Mouse (Mus musculus): ENCODE measurements around the gene Tmem41b. TPM values are rescaled to one million over a fixed set of nuclear protein-coding genes. Genes with fewer than 3 reads are reported as not detected.

Gene Tmem41b
- polyA plus RNA-seq, 1 experiment: 52.4 TPM

DNA sequence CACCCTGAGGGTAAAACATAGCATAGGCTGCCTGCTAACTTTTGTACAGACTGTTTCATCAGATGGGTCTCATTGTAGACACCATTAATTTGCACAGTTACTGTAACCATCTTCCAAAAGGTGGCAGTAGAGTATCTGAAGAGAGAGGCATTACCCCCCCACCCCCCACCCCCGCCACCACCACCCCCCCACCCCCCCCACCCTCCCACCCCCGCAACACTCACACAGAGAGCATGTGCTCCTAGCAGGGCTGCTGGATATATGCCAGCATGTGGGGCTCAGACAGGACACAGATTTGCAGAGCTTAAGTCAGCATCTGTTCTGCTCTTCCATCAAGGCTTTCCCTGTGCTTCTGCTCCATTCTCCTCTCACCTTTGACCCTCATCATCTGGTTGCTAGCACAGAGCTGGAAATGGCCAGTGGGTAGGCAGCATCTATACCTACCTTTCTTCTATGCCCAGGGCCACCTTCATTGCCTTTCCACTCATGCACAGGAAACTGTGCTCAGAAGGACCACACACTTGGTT is 17.7 kb downstream of the Tmem41b start:
- peak; percentile 97 for DNase-seq (ENCODE audit: low read depth)
- TF ChIP-seq CTCF (IDR thresholded peaks at IDR 0.05; ENCODE audit: borderline replicate concordance, extremely low read depth, insufficient read depth, insufficient read length): no peak
- TF ChIP-seq POLR2A (IDR thresholded peaks at IDR 0.05; ENCODE audit: borderline replicate concordance, extremely low read depth, insufficient read depth, insufficient read length, poor library complexity, severe bottlenecking): no peak

DNA sequence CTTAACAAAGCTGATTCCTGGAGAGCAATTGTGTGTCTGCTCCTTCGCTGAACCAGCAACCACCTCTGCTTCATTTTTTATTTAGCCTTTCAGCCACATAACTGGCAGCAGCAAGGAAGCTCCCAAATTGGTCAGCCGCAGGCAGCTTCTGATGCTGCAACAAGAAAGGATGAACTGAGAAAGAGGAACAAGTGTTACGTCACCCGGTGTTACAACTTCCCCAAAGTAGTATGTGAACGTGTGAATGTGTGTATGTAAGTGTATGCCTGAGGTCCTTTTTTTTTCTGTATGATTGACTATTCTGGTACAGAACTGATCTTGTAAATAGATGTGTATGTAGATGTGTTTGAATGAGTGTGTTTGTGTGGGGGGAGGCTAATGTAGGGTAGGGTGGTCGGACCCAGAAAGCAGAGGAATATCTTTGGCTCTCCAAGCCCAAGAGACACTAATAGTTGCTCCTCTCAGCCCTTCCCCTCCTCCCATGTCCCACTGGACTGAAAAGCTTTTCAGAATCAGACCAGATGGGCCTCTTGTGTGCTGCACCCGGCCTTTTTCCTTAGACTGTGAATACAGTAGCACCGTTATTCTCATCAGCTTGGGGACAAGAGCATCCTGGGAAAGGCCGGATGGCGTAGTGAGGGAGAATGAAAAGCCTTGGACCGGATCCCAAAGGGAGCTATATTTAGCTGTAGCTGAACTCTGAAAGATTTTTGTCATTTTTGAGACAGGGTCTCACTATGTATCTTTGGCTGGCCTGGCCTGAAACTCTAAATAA is 18.7 kb downstream of the Tmem41b start:
- peak; percentile 95 for DNase-seq (ENCODE audit: low read depth)
- TF ChIP-seq POLR2A (IDR thresholded peaks at IDR 0.05; ENCODE audit: borderline replicate concordance, extremely low read depth, insufficient read depth, insufficient read length, poor library complexity, severe bottlenecking) (no peak), CTCF (IDR thresholded peaks at IDR 0.05; ENCODE audit: borderline replicate concordance, extremely low read depth, insufficient read depth, insufficient read length) (no peak)

DNA sequence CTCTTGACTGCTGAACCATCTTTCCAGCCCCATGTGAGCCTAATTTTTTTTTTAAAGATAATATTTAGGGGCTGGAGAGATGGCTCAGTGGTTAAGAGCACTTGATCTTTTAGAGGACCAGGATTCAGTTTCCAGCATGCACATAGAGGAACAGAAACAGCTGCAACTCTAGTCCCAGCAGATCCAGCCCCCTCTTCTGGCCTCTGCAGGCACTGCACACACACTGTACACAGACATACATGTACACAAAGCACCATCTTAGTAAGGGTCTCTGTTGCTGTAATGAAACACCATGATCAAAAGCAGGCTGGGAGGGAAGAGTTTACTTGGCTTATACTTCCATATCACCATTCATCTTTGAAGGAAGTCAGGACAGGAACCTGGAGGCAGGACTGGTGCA is 21.1 kb downstream of the Tmem41b start:
- no peak for TF ChIP-seq POLR2A (IDR thresholded peaks at IDR 0.05; ENCODE audit: borderline replicate concordance, extremely low read depth, insufficient read depth, insufficient read length, poor library complexity, severe bottlenecking)
- peak; percentile 1; the same call in 1 of the 2 replicates for TF ChIP-seq CTCF (IDR thresholded peaks at IDR 0.05; ENCODE audit: borderline replicate concordance, extremely low read depth, insufficient read depth, insufficient read length)
- no peak for DNase-seq (ENCODE audit: low read depth)

DNA sequence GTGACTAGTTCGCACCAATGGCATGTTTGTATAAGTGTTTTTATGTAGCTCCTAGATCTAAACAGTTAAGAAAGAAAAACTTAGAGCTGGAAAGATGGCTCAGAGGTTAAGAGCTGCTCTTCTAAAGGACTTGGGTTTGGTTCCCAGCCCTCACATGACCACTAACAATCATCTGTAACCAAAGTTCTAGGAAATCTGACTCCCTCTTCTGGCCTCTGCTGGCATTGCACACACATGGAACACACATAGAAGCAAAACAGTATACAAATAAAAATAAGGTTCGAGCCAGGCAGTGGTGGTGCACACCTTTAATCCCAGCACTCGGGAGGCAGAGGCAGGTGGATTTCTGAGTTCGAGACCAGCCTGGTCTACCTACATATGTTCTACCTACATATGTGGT is 23.0 kb downstream of the Tmem41b start:
- DNase-seq (ENCODE audit: low read depth): no peak
- TF ChIP-seq CTCF (IDR thresholded peaks at IDR 0.05; ENCODE audit: borderline replicate concordance, extremely low read depth, insufficient read depth, insufficient read length): no peak
- no peak for TF ChIP-seq POLR2A (IDR thresholded peaks at IDR 0.05; ENCODE audit: borderline replicate concordance, extremely low read depth, insufficient read depth, insufficient read length, poor library complexity, severe bottlenecking)

DNA sequence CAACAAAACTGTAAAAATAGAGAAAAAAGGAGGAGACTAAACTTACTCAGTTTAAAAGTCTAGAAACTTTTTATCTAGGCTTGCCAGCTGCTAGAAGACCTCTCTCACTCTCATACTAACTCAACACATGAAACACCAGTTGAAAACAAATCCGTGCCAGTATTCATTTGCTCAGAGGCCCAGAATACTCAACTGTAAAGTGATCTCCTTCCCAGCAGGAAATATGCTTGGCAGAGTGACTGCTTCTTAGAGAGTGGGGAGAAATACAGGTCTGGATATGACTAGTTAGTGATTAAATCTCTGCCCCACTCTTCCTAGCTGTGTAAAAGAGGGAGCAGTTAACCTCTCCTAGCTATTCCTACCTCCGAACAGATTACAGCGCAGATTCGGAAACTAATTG is 24.1 kb downstream of the Tmem41b start:
- TF ChIP-seq POLR2A (IDR thresholded peaks at IDR 0.05; ENCODE audit: borderline replicate concordance, extremely low read depth, insufficient read depth, insufficient read length, poor library complexity, severe bottlenecking) (no peak), CTCF (IDR thresholded peaks at IDR 0.05; ENCODE audit: borderline replicate concordance, extremely low read depth, insufficient read depth, insufficient read length) (no peak)
- no peak for DNase-seq (ENCODE audit: low read depth)

DNA sequence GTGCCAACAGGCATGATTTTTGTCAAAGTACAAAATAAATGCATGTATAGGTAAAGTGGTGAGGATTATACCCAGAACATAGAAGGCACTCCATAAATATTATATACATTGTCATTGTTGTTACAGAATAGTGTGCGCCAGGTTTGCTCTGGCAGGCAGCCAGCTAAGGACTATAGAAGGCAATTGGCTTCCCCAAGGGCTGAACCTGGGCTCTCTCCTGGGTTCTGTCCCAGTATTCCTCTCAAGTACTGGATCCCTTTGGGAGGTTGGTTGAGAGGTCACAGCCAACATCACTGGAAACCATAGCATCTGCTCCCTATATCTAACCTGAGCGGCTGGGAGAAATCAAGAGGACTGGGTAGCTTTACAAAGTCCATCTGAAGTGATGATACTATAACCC is 25.2 kb downstream of the Tmem41b start:
- TF ChIP-seq CTCF (IDR thresholded peaks at IDR 0.05; ENCODE audit: borderline replicate concordance, extremely low read depth, insufficient read depth, insufficient read length) (no peak), POLR2A (IDR thresholded peaks at IDR 0.05; ENCODE audit: borderline replicate concordance, extremely low read depth, insufficient read depth, insufficient read length, poor library complexity, severe bottlenecking) (no peak)
- no peak for DNase-seq (ENCODE audit: low read depth)

DNA sequence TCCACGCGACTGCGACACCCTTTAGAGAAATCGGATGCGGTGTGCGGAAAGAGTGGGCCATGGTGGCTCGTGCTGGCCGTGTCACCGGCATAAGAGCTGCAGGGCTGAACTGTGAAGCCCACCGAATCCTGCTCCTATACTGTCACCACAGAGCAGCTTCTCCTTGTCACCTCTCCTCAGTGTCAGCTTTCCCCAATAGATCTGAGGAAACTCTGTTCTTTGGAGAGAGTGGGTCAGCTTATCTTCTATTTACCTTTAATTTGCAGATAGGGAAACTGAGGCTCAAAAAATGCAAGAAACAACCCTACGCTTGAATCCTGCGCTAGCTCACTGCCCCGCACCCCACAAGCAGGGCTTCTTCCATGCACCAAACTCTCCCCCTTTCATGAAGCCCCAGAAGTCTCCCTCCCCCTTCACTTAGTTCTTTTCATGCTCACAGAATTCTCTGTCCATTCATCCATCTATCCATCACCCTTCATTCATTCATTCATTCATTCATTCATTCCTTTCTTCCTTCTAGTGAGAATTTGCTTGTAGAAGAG is 26.0 kb downstream of the Tmem41b start:
- TF ChIP-seq POLR2A (IDR thresholded peaks at IDR 0.05; ENCODE audit: borderline replicate concordance, extremely low read depth, insufficient read depth, insufficient read length, poor library complexity, severe bottlenecking) (no peak), CTCF (IDR thresholded peaks at IDR 0.05; ENCODE audit: borderline replicate concordance, extremely low read depth, insufficient read depth, insufficient read length) (no peak)

DNA sequence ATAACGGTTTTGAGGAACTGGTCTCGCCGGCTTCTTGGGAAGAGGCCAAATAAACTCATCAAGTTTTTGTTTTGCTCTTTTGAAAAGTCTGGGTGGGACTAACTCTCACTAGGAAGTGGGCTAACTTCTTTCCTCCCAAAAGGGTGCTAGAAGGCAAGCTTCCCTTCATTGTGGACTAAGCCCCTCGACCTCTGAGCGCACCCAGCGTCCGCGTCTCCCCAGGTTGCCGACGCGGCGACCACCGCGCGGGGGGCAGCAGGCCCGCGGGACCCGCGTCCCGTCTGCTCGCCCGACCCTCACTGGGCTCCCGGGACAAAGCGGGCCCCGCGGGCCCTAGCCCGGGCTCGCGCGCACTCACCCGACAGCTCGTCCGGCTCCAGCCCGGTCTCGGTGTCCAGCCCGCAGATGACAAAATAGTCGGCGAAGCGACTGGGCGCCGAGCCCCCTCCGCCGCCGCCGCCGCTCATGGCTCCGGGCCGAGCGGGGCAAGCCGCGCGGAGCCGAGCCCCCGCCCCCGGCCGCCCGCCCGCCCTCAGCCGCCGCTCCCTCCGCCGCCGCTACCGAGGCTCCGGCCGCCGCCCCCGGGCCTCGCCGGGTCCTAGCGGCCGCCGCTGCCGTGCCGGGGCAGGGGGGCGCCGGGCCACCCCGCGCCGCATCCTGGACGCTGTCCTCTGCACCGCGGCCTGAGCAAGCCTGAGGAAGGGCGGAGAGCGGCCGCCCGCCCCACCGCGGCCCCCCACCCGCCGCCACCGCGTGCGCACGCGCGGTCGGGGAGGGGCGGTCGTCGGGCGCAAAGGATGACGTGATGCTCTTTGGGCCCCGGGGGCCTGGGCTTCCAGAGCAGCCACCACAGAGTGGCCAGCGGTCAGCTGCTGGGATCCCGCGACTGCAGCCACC is 26.8 kb downstream of the Tmem41b start, which contains the start of gene Dennd5a:
TSS of gene Dennd5a (minus strand) at position 755 of the 897 bp plus-strand sequence.
- TF ChIP-seq POLR2A (IDR thresholded peaks at IDR 0.05; ENCODE audit: borderline replicate concordance, extremely low read depth, insufficient read depth, insufficient read length, poor library complexity, severe bottlenecking): peak; percentile 88; the same call in 1 of the 2 replicates
- TF ChIP-seq CTCF (IDR thresholded peaks at IDR 0.05; ENCODE audit: borderline replicate concordance, extremely low read depth, insufficient read depth, insufficient read length): no peak
- DNase-seq (ENCODE audit: low read depth): peak; percentile 91

More for the DNA sequence above, 26.0 kb downstream of the Tmem41b start:
- DNase-seq (ENCODE audit: low read depth): no peak

DNA sequence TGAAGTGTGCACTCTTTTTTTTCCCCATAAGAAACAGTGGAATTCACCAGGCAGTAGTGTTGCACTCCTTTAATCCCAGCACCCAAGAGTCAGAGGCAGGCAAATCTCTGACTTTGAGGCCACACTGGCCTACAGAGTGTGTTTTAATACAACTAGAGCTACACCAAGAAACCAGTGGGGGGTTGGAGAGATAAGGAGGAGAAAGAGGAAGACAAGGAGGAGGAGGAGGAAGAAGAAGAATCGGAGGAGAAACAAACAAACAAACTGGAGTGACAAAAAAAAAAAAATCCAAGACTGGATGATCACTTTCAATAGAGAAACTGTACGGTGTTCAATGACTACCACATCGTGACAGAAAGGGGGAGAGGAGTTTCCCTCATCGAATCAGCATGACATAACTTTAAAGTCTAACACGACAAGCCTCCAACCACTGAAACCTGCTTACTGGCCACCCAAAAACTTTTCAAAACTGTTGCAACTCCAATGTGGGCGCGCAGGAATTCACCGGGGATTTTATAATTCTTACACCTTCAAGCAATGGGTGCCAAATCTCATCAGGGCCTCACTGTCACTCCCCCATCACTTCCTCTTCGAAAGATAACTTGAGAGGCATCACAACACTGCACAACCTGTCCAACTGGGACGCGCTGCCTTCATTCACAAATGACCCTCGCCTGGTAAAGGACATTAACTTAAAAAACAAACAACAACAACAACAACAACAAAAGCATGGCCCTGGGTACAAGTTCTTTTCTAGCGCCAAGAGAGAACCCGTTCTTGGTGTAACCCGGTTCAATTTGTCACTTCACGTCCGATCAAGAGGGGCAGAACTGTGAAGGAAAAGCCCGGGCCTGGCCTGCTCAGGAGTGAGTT is 27.6 kb downstream of the Tmem41b start:
- TF ChIP-seq POLR2A (IDR thresholded peaks at IDR 0.05; ENCODE audit: borderline replicate concordance, extremely low read depth, insufficient read depth, insufficient read length, poor library complexity, severe bottlenecking) (no peak), CTCF (IDR thresholded peaks at IDR 0.05; ENCODE audit: borderline replicate concordance, extremely low read depth, insufficient read depth, insufficient read length) (no peak)
- DNase-seq (ENCODE audit: low read depth): no peak
